Mouse (Mus musculus): Measurements from ENCODE around the gene Pltp. TPM values are rescaled to one million over a fixed set of nuclear protein-coding genes. Genes with fewer than 3 reads are reported as not detected.

Gene Pltp
- polyA plus RNA-seq, 1 experiment = 18.0 TPM

DNA sequence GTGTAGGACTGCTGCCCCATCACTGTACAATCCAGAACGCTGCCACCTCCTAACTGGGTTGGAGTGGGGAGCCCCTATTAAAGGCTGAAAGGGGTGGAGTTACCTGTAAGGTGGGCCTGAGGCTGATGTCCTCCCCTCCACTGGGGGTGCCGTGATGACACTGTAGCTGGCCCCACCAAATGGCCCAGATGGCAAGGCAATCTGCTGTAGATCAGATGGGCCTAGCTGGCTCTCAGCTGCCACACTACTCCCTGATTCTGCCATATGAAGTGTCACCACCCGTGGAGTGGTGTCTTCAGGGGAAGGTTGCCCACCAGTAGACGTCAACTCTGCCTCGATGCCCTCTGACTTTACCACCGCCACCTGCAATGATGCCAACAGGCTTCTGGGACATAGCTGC is 38.4 kb upstream of the Pltp start:
- Histone ChIP-seq H3K27ac (ENCODE audit: control insufficient read depth, insufficient read depth, low read depth, low read length) (no peak overlapping the region), H3K4me3 (ENCODE audit: control insufficient read depth, low read depth, low read length) (no peak overlapping the region), H3K4me1 (ENCODE audit: control insufficient read depth, insufficient read depth, low read length) (no peaks in the 10 kb centered on the region), H3K27me3 (ENCODE audit: control insufficient read depth, insufficient read depth, low read length) (no peaks in the 10 kb centered on the region), H3K36me3 (ENCODE audit: control insufficient read depth, insufficient read depth, low read length) (no peaks in the 10 kb centered on the region; the same call in none of the 2 replicates)
- TF ChIP-seq CTCF (IDR thresholded peaks at IDR 0.05; ENCODE audit: control insufficient read depth, insufficient read depth, insufficient replicate concordance, low read depth, low read length) (no peak), POLR2A (IDR thresholded peaks at IDR 0.05; ENCODE audit: control insufficient read depth, low read depth, low read length) (no peak)

DNA sequence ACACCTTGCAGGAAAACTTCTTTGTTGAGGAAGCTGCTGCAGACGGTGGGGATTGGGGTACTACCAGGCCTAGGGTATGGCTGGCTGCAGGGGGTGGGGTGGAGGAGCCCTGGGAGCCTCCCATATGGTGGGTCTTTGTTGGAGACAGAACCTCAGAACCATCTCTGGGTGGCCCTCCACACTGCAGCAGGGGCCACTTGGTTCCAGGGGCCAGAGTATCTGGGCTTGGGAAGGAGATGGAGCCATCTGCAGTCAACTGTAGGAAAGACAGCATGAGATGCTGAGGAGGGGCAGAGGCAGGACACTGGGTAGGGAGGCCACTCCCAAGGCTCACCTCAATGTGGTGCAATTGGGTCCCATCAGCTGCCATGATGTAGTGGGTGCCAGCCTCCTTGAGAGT is 37.1 kb upstream of the Pltp start:
- H3K4me3 ChIP-seq (ENCODE audit: control insufficient read depth, low read depth, low read length) = no peak overlapping the region
- H3K27me3 ChIP-seq (ENCODE audit: control insufficient read depth, insufficient read depth, low read length) = no peaks in the 10 kb centered on the region
- no peaks in the 10 kb centered on the region for H3K4me1 ChIP-seq (ENCODE audit: control insufficient read depth, insufficient read depth, low read length)
- no peaks in the 10 kb centered on the region; the same call in none of the 2 replicates for H3K36me3 ChIP-seq (ENCODE audit: control insufficient read depth, insufficient read depth, low read length)
- no peak overlapping the region for H3K27ac ChIP-seq (ENCODE audit: control insufficient read depth, insufficient read depth, low read depth, low read length)
- TF ChIP-seq POLR2A (IDR thresholded peaks at IDR 0.05; ENCODE audit: control insufficient read depth, low read depth, low read length) = no peak
- TF ChIP-seq CTCF (IDR thresholded peaks at IDR 0.05; ENCODE audit: control insufficient read depth, insufficient read depth, insufficient replicate concordance, low read depth, low read length) = no peak

DNA sequence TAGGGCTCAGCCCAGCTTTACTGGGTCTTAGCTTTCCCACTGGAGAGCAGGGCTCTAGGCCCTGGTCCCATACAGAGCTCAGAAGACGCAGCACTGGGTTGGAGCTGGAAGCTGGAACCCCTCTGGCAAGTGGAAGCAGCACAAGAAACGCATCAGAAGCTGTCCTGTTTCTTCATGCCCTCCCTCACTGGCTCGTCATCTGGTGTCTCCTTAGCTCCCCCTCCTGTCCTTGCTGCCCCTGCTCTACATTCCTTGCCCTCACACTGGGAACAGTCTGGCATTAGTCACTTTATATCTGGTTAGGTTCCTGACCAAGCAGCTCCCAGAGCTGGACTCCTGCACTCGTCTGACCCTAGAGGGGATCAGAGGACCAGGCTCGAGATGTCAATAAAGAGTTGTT is 36.5 kb upstream of the Pltp start:
- TF ChIP-seq POLR2A (IDR thresholded peaks at IDR 0.05; ENCODE audit: control insufficient read depth, low read depth, low read length) (no peak), CTCF (IDR thresholded peaks at IDR 0.05; ENCODE audit: control insufficient read depth, insufficient read depth, insufficient replicate concordance, low read depth, low read length) (no peak)
- H3K27me3 ChIP-seq (ENCODE audit: control insufficient read depth, insufficient read depth, low read length) = no peaks in the 10 kb centered on the region
- H3K4me1 ChIP-seq (ENCODE audit: control insufficient read depth, insufficient read depth, low read length) = no peaks in the 10 kb centered on the region
- H3K36me3 ChIP-seq (ENCODE audit: control insufficient read depth, insufficient read depth, low read length) = no peaks in the 10 kb centered on the region; the same call in none of the 2 replicates
- H3K27ac ChIP-seq (ENCODE audit: control insufficient read depth, insufficient read depth, low read depth, low read length) = no peak overlapping the region
- no peak overlapping the region for H3K4me3 ChIP-seq (ENCODE audit: control insufficient read depth, low read depth, low read length)

DNA sequence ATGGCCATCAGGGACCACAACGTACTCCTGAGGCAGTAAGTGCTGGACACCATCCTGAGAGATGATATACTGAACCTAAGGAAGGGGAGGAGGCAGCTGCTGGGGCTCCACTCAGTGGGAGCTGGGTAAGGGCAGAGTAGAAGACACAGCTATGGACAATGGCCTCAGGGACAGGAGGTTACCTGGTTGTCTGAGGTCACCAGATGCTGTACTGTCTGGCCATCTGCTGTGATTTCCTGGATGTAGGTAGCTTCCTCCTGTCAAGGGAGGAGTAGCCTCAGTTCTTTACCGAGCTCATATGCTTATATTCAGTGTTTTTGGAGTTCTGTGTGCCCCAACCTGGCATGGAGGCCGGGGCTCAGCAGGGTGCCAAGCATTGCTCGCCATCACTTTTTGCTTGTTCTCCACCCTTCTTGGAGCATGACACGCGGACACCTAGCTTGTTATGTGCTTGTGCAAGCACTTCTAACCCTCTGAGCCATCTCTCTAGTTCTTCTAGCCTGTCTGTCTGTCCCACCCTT is 35.2 kb upstream of the Pltp start:
- Histone ChIP-seq H3K36me3 (ENCODE audit: control insufficient read depth, insufficient read depth, low read length) (no peaks in the 10 kb centered on the region; the same call in none of the 2 replicates), H3K4me1 (ENCODE audit: control insufficient read depth, insufficient read depth, low read length) (no peaks in the 10 kb centered on the region)
- TF ChIP-seq CTCF (IDR thresholded peaks at IDR 0.05; ENCODE audit: control insufficient read depth, insufficient read depth, insufficient replicate concordance, low read depth, low read length) (no peak), POLR2A (IDR thresholded peaks at IDR 0.05; ENCODE audit: control insufficient read depth, low read depth, low read length) (no peak)

DNA sequence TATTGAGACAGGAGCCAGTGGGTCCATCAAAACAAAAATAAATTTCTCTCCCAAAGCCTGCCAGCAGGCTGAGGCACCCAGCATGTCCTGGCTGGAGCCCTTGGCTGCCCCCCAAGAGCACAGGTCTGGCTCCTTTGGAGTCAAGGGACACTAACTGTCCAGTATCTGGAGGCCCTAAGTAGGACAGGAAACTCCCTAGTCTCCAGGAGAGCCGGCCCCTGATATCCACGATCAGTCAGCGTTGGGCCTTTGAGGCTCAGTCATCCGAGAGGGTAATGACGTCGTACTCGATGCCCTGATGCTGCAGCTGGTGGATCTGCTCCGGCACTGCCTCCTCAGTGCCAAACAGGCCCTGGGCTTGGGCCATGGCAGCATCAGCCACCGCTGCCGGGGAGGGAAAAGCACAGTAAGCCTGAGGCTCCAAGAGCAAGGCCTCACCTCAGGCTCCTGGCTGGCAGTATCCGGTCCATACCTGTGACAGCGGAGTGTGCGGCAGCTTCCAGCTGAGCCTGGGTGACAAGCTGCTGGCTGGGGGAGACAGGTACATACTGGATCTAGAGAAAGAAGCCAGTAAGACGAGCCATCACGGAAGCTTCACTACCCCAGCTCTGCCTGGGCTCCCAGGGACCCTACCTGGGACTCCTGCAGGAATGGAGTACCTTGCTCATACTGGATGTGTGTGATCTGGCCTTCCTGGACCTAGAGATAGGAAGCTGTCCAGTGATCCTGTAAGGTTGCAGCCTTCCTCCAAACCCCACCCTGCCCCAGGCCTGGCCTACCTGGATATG is 34.6 kb upstream of the Pltp start:
- TF ChIP-seq POLR2A (IDR thresholded peaks at IDR 0.05; ENCODE audit: control insufficient read depth, low read depth, low read length) = no peak
- no peak for TF ChIP-seq CTCF (IDR thresholded peaks at IDR 0.05; ENCODE audit: control insufficient read depth, insufficient read depth, insufficient replicate concordance, low read depth, low read length)
- no peak overlapping the region for H3K4me3 ChIP-seq (ENCODE audit: control insufficient read depth, low read depth, low read length)
- no peaks in the 10 kb centered on the region; the same call in none of the 2 replicates for H3K36me3 ChIP-seq (ENCODE audit: control insufficient read depth, insufficient read depth, low read length)
- H3K4me1 ChIP-seq (ENCODE audit: control insufficient read depth, insufficient read depth, low read length) = no peaks in the 10 kb centered on the region
- H3K27ac ChIP-seq (ENCODE audit: control insufficient read depth, insufficient read depth, low read depth, low read length) = no peak overlapping the region
- H3K27me3 ChIP-seq (ENCODE audit: control insufficient read depth, insufficient read depth, low read length) = no peaks in the 10 kb centered on the region

More for the DNA sequence above, 35.2 kb upstream of the Pltp start:
- Histone ChIP-seq H3K4me3 (ENCODE audit: control insufficient read depth, low read depth, low read length) (no peak overlapping the region), H3K27ac (ENCODE audit: control insufficient read depth, insufficient read depth, low read depth, low read length) (no peak overlapping the region), H3K27me3 (ENCODE audit: control insufficient read depth, insufficient read depth, low read length) (no peaks in the 10 kb centered on the region)

DNA sequence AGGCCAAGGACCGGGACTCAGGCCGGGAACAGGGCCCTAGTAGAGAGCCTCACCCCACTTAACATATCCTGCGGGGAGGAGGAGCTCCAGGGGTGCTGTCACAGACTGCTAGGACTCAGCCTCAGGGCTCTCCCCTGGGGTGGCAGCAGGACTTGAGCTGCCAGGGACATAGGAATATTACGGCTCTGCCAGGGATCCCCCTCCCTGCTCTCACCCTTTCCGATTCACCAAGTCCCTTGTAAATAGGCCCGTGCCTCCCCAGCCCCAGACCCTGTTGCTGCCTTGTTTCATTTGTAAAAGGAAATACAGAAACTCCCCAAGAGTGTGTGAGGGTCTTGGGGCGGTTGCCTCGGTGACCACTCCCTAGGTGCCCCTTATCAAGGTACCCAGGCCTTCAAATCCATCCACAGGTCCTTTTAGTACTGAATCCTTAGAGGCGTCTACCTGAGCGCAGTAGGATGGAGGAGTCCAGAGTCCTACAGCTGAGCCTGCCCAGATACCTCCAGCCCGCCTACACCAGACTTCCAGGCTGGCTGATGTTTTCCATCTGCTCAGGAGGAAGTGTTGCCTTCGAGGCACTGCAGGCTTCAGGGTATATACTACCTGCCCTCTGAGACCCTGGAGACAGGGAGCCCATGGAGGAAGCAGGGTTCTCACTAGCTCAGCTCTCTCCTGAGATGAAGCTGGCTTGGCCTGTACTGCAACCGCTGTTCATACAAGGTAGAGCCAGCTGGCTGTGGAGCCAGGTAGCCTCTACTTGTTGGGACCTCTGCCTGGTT is 33.7 kb upstream of the Pltp start:
- no peak overlapping the region for H3K4me3 ChIP-seq (ENCODE audit: control insufficient read depth, low read depth, low read length)
- H3K4me1 ChIP-seq (ENCODE audit: control insufficient read depth, insufficient read depth, low read length) = no peaks in the 10 kb centered on the region
- H3K27me3 ChIP-seq (ENCODE audit: control insufficient read depth, insufficient read depth, low read length) = no peaks in the 10 kb centered on the region
- TF ChIP-seq CTCF (IDR thresholded peaks at IDR 0.05; ENCODE audit: control insufficient read depth, insufficient read depth, insufficient replicate concordance, low read depth, low read length) = no peak
- TF ChIP-seq POLR2A (IDR thresholded peaks at IDR 0.05; ENCODE audit: control insufficient read depth, low read depth, low read length) = no peak
- no peaks in the 10 kb centered on the region; the same call in none of the 2 replicates for H3K36me3 ChIP-seq (ENCODE audit: control insufficient read depth, insufficient read depth, low read length)
- no peak overlapping the region for H3K27ac ChIP-seq (ENCODE audit: control insufficient read depth, insufficient read depth, low read depth, low read length)
